Mouse (Mus musculus): ENCODE data around the gene Smim5. TPM values are rescaled to one million over a fixed set of nuclear protein-coding genes. Genes with fewer than 3 reads are reported as not detected.

The Smim5 gene
- polyA plus RNA-seq, 1 experiment from 2014 or later, result 2.0 TPM

DNA sequence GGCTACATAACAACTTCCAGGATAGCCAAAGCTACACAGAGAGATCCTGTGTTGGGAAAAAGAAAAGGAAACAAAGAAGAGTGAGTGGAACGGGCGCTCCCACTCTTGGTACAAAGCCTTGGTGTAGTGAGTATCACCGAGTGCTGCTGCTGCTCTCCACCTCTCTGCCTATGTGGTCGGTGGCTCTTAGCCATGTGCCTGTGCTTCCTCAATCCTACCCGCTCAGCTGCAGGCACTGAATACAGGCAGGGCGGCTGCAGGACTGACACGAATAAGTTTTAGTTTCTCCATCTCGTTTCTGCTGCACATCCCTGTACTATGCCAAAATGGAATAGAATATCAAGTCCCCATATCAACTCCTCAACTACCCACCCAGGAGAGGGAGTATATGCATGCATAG lies 29.3 kb downstream of the Smim5 start:
- WGBS, result 93% methylated on average over 8 of the region's 8 CpGs
- ATAC-seq (ENCODE audit: insufficient read depth, low FRiP score, low TSS enrichment), result no peak
- Histone ChIP-seq H3K27me3 (ENCODE audit: control insufficient read depth, insufficient read depth, low read length) (no peaks in the 10 kb centered on the region), H3K9me3 (ENCODE audit: control insufficient read depth, low read length) (no peaks in the 10 kb centered on the region), H3K4me3 (ENCODE audit: low read depth, low read length) (no peak overlapping the region), H3K27ac (ENCODE audit: low read depth, low read length) (no peak overlapping the region), H3K4me2 (ENCODE audit: low read depth) (no peak overlapping the region), H3K4me1 (ENCODE audit: control insufficient read depth, insufficient read depth, low read length) (peaks cover 5% of the 10 kb centered on the region), H3K9ac (ENCODE audit: low read length) (no peak overlapping the region), H3K36me3 (ENCODE audit: control insufficient read depth, insufficient read depth, low read length) (no peaks in the 10 kb centered on the region; the same call in 1 of the 2 replicates)
- DNase-seq (ENCODE audit: low spot score), result no peak

DNA sequence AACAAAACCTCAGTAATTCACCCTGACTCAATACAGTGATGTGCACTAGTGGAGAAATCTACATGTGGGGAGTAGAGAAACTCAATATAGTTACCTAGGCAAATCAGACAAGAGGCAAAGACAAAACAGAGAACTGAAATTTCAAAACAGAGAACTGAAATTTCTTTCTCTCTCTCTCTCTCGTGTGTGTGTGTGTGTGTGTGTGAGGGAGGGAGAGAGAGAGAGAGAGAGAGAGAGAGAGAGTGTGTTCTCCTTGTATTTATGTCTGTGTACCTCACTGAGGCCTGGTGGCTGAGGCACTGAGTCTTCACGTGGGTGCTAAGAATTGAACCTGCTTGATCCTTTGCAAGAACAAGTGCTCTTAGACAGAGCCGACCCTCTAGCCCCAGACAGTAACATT lies 30.1 kb downstream of the Smim5 start:
- no peak overlapping the region for H3K4me2 ChIP-seq (ENCODE audit: low read depth)
- WGBS, result 75% methylated on average over 3 of the region's 3 CpGs
- no peak overlapping the region for H3K27ac ChIP-seq (ENCODE audit: low read depth, low read length)
- H3K4me1 ChIP-seq (ENCODE audit: control insufficient read depth, insufficient read depth, low read length), result peaks cover 13% of the 10 kb centered on the region
- H3K27me3 ChIP-seq (ENCODE audit: control insufficient read depth, insufficient read depth, low read length), result no peaks in the 10 kb centered on the region
- H3K9me3 ChIP-seq (ENCODE audit: control insufficient read depth, low read length), result no peaks in the 10 kb centered on the region
- H3K9ac ChIP-seq (ENCODE audit: low read length), result no peak overlapping the region
- no peak for ATAC-seq (ENCODE audit: insufficient read depth, low FRiP score, low TSS enrichment)
- H3K36me3 ChIP-seq (ENCODE audit: control insufficient read depth, insufficient read depth, low read length), result no peaks in the 10 kb centered on the region; the same call in 1 of the 2 replicates
- no peak for DNase-seq (ENCODE audit: low spot score)
- H3K4me3 ChIP-seq (ENCODE audit: low read depth, low read length), result no peak overlapping the region

DNA sequence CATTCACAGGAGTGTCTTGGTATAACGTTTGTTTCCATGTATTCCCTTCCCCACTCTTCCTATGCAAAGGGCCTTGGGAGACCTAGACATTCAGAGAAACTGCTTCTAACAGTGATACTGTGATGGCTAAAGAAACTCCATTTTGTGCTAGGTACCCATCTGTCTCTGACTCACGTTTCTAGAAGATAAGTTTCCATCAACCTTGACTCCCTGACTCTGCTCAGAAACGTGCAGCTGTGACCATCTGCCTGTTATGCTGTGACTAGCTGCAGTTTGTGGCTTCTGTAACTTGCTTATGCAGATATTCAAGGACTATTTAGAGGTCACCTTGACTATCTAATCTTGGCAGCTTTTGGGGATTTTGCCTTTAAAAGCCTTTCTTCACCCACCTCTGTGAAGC lies 31.5 kb downstream of the Smim5 start:
- ATAC-seq (ENCODE audit: insufficient read depth, low FRiP score, low TSS enrichment), result no peak
- WGBS, result 69% methylated on average over 3 of the region's 3 CpGs
- no peaks in the 10 kb centered on the region for H3K9me3 ChIP-seq (ENCODE audit: control insufficient read depth, low read length)

GRCm38 (mm10) chr11:115933108-115933746 lies 33.5 kb downstream of the Smim5 start, which contains the start of the genes Sap30bp and Recql5:
Gene Sap30bp (plus strand): TSS chr11:115933282.
Gene Recql5 (minus strand): TSS chr11:115933477.
- peaks cover 2% of the 10 kb centered on the region; the same call in 1 of the 2 replicates for H3K36me3 ChIP-seq (ENCODE audit: control insufficient read depth, insufficient read depth, low read length)
- H3K9me3 ChIP-seq (ENCODE audit: control insufficient read depth, low read length), result no peaks in the 10 kb centered on the region
- ATAC-seq (ENCODE audit: insufficient read depth, low FRiP score, low TSS enrichment) (peak; percentile 94), DNase-seq (ENCODE audit: low spot score) (peak; percentile 97)
- under 1% methylated on average over 28 of the region's 28 CpGs for WGBS
- no peak within 1 kb of the TSS for H3K27ac ChIP-seq (ENCODE audit: low read depth, low read length)
- peak within 1 kb of the TSS; percentile 78 for H3K9ac ChIP-seq (ENCODE audit: low read length)
- peak within 1 kb of the TSS; percentile 84 for H3K4me3 ChIP-seq (ENCODE audit: low read depth, low read length)
- peak within 1 kb of the TSS; percentile 94 for H3K4me2 ChIP-seq (ENCODE audit: low read depth)
- peaks cover 13% of the 10 kb centered on the region for H3K4me1 ChIP-seq (ENCODE audit: control insufficient read depth, insufficient read depth, low read length)
- H3K27me3 ChIP-seq (ENCODE audit: control insufficient read depth, insufficient read depth, low read length), result no peaks in the 10 kb centered on the region

More for the DNA sequence above, 31.5 kb downstream of the Smim5 start:
- Histone ChIP-seq H3K4me3 (ENCODE audit: low read depth, low read length) (no peak overlapping the region), H3K4me1 (ENCODE audit: control insufficient read depth, insufficient read depth, low read length) (peaks cover 13% of the 10 kb centered on the region), H3K27ac (ENCODE audit: low read depth, low read length) (no peak overlapping the region), H3K4me2 (ENCODE audit: low read depth) (no peak overlapping the region), H3K9ac (ENCODE audit: low read length) (no peak overlapping the region), H3K27me3 (ENCODE audit: control insufficient read depth, insufficient read depth, low read length) (no peaks in the 10 kb centered on the region), H3K36me3 (ENCODE audit: control insufficient read depth, insufficient read depth, low read length) (no peaks in the 10 kb centered on the region; the same call in 1 of the 2 replicates)
- DNase-seq (ENCODE audit: low spot score), result no peak

DNA sequence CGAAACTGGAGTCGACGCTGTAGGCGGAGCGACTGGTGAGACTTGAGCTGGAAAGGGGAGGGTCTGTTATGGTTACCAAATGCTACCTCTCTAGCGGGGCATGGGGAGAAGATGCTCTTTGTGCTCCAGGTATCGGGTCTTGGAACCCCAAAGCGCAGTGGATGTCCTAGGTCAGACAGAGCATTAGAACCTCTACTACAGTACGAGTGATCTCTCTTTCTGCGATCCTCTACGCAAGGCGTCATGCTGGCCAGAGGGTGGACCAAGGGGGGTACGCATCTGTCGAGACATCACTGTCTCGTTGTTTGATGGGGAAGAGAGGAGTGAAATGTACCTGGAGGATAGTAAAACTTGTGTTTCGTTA lies 34.0 kb downstream of the Smim5 start:
- no peak for ATAC-seq (ENCODE audit: insufficient read depth, low FRiP score, low TSS enrichment)

DNA sequence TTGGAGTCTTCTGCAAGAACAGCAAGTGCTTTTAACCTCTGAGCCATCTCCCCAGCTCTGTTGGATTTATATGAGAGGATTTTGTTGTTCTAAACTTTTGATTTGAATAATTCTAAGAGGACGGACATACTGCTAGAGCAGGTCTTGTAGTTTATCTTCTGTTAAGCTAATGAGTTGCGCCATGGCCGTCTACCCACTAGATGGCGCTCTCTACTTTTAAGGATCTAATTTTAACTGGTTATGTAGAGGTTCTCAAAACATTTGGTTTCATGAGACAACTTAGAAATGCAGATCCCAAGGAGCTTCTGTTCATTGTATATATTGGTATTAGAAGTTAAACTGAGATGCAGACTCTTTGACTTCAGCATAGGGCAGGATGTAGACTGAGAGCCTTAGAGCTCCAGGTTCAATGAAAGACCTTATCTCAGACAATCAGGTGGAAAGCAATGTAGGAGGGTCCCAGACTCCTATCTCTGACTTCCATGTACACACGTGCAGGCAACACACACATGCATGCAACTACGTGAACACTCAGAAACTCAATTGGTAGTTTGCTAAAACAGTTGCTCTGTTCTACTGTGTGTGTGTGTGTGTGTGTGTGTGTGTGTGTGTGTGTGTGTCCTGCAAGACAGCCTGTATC lies 40.0 kb downstream of the Smim5 start:
- WGBS, result 45% methylated on average over 6 of the region's 6 CpGs
- Histone ChIP-seq H3K27ac (ENCODE audit: low read depth, low read length) (no peak overlapping the region), H3K4me3 (ENCODE audit: low read depth, low read length) (no peak overlapping the region), H3K27me3 (ENCODE audit: control insufficient read depth, insufficient read depth, low read length) (no peaks in the 10 kb centered on the region), H3K4me1 (ENCODE audit: control insufficient read depth, insufficient read depth, low read length) (no peaks in the 10 kb centered on the region), H3K36me3 (ENCODE audit: control insufficient read depth, insufficient read depth, low read length) (peaks cover 13% of the 10 kb centered on the region), H3K9ac (ENCODE audit: low read length) (no peak overlapping the region), H3K9me3 (ENCODE audit: control insufficient read depth, low read length) (no peaks in the 10 kb centered on the region), H3K4me2 (ENCODE audit: low read depth) (no peak overlapping the region)
- ATAC-seq (ENCODE audit: insufficient read depth, low FRiP score, low TSS enrichment) (no peak), DNase-seq (ENCODE audit: low spot score) (peak; percentile 65)

More for the DNA sequence above, 34.0 kb downstream of the Smim5 start:
- Histone ChIP-seq H3K36me3 (ENCODE audit: control insufficient read depth, insufficient read depth, low read length) (0 out of 2 replicates have a peak, but pooled peaks cover 2% of the 10 kb centered on the region), H3K4me2 (ENCODE audit: low read depth) (peak overlapping the region; percentile 84), H3K4me3 (ENCODE audit: low read depth, low read length) (peak overlapping the region; percentile 84), H3K9me3 (ENCODE audit: control insufficient read depth, low read length) (no peaks in the 10 kb centered on the region), H3K4me1 (ENCODE audit: control insufficient read depth, insufficient read depth, low read length) (peaks cover 13% of the 10 kb centered on the region), H3K27me3 (ENCODE audit: control insufficient read depth, insufficient read depth, low read length) (no peaks in the 10 kb centered on the region), H3K9ac (ENCODE audit: low read length) (peak overlapping the region; percentile 78), H3K27ac (ENCODE audit: low read depth, low read length) (no peak overlapping the region)
- under 1% methylated on average over 16 of the region's 16 CpGs for WGBS
- no peak for DNase-seq (ENCODE audit: low spot score)

DNA sequence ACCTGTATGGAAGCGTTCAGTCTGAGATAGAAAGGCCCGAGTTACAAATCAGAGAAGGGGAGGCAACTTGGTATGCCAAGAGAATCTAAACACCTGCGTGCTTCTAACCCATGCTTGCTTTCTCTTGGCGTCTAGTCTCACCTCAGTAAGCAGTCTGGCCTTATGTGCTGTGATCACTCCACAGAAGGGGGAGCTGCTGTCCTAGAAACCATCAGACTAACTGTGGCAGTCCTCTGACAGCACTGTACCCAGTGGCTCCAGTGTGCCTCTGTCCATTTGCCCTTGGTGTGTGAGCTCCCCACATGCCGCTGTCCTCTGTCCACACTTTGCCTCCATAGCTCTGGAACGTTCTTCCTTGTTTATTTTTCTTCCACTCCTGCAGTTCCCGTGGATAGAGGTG lies 42.2 kb downstream of the Smim5 start:
- no peak overlapping the region for H3K9ac ChIP-seq (ENCODE audit: low read length)
- H3K4me1 ChIP-seq (ENCODE audit: control insufficient read depth, insufficient read depth, low read length), result no peaks in the 10 kb centered on the region
- peaks cover 16% of the 10 kb centered on the region for H3K36me3 ChIP-seq (ENCODE audit: control insufficient read depth, insufficient read depth, low read length)
- H3K9me3 ChIP-seq (ENCODE audit: control insufficient read depth, low read length), result no peaks in the 10 kb centered on the region
- no peaks in the 10 kb centered on the region for H3K27me3 ChIP-seq (ENCODE audit: control insufficient read depth, insufficient read depth, low read length)
- no peak overlapping the region for H3K27ac ChIP-seq (ENCODE audit: low read depth, low read length)
- WGBS, result 86% methylated on average over 7 of the region's 7 CpGs
- H3K4me3 ChIP-seq (ENCODE audit: low read depth, low read length), result no peak overlapping the region
- no peak for DNase-seq (ENCODE audit: low spot score)
- ATAC-seq (ENCODE audit: insufficient read depth, low FRiP score, low TSS enrichment), result no peak
- no peak overlapping the region for H3K4me2 ChIP-seq (ENCODE audit: low read depth)

- no peak for DNase-seq (ENCODE audit: low spot score)
Observed at GRCm38 (mm10) chr11:115945247-115945646, 45.5 kb downstream of the Smim5 start.

More at GRCm38 (mm10) chr11:115945247-115945646, 45.5 kb downstream of the Smim5 start:
- ATAC-seq (ENCODE audit: insufficient read depth, low FRiP score, low TSS enrichment), result no peak
- Histone ChIP-seq H3K9ac (ENCODE audit: low read length) (no peak overlapping the region), H3K9me3 (ENCODE audit: control insufficient read depth, low read length) (no peaks in the 10 kb centered on the region), H3K4me1 (ENCODE audit: control insufficient read depth, insufficient read depth, low read length) (no peaks in the 10 kb centered on the region), H3K27ac (ENCODE audit: low read depth, low read length) (no peak overlapping the region), H3K27me3 (ENCODE audit: control insufficient read depth, insufficient read depth, low read length) (no peaks in the 10 kb centered on the region), H3K4me2 (ENCODE audit: low read depth) (no peak overlapping the region), H3K36me3 (ENCODE audit: control insufficient read depth, insufficient read depth, low read length) (peaks cover 12% of the 10 kb centered on the region), H3K4me3 (ENCODE audit: low read depth, low read length) (no peak overlapping the region)
- 89% methylated on average over 8 of the region's 8 CpGs for WGBS

All from neural tube, embryonic 11.5 days (tissue).